Mouse (Mus musculus): ENCODE measurements around the gene Sap30.
"Not testable (repeated sequence)": the region's sequence is repeated elsewhere in the genome, so short reads cannot be mapped to it uniquely, and the experiment has no call there.

The Sap30 gene

GRCm38 (mm10) chr8:57487441-57488155, at the start of gene Sap30:
Gene Sap30 (minus strand): TSS chr8:57487860.
- peak; percentile 100 for DNase-seq

DNA sequence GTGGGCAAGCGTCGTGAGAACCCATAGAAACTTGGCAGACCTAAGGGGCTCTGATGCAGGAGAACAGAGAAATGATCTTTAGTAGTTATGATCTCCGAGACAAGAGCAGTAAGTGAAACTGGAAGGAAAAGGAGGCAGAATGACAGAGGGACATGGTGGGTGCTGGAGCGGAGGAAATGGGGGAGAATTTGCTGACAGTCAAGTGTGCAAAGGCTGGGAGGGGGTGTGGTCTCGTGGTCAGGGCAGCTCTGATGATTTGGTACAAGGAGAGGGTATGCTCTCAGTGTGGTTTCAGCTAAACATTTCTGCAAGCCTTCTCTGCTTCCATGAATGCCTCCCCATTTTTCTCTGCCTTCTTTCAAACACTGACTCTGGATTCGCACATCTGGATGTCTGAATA, 48.5 kb upstream of the Sap30 start:
- DNase-seq: no peak

DNA sequence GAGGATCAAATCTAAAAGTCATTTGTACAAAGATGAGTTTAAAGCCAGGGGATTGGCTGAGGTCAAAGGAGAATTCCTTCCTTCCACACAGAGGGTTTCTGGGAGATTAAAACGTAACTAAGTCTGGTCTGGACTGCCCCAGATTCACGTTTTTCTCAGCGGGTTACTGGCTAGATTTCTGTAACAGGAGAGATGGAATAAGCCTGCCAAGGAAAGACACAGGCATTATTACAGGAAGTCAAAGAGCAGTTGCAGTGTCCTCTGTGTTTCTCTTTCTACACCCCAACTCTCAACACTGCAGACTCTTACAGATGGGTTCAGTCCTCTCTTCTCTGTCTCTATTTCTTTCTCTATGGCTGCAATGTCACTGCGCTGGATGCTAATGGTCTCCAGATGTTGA, 46.8 kb upstream of the Sap30 start:
- DNase-seq: peak; percentile 72

GRCm38 (mm10) chr8:57533106-57533505, 45.4 kb upstream of the Sap30 start:
- DNase-seq: peak; percentile 80

DNA sequence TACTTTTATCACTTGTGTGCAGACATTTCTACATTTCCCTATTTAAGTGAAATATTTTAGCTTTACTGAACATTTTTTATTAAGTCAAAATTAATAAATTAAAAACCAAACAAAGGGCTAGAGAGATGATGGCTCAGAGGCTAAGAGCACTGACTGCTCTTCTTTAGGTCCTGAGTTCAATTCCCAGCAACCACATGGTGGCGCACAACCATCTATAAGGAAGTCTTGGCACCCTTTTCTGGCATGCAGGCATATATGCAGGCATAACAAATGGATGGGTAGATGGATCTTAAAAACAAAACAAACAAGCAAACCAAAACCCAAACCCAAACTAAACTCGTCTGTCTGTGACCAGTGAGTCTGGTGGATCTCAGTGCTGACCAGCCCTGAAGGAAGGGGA, 44.6 kb upstream of the Sap30 start:
- DNase-seq: no peak

DNA sequence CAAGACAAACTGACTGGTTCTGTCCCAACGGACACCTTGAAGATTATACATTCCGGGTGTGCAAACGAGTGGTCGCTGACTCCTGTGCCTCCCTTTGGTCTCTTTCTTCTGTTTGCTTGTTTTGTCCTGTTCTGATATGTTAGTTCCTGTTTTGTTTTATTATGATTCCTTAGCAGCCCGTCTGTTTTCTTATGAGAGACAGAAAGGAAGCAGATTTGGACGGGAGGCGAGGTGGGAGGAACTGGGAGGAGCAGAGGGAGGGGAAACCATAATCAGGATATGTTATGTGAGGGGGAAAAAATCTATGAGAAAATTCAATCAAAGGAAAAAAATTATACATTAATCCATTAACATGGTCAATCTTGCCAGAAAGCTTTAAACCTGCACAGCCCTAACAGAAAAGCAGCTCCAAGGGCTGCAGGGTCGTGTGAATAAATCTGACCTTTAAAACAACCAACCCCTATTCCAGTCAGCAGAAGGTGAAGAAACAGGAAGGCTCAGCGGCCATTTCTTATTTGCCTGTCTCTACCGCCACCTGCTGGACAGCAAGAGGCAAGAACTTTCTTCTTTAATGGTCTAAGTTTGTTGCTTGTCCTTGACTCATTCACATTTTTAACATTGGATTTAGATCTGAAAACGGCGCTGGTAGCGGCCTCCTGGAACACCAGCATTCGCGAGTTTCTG, 43.1 kb upstream of the Sap30 start:
- peak; percentile 96 for DNase-seq

GRCm38 (mm10) chr8:57530238-57530637, 42.6 kb upstream of the Sap30 start:
- no peak for DNase-seq

- DNase-seq: peak; percentile 83
Measured at GRCm38 (mm10) chr8:57528036-57528435, 40.4 kb upstream of the Sap30 start.

- no peak for DNase-seq
Measured at GRCm38 (mm10) chr8:57520186-57520786, 32.6 kb upstream of the Sap30 start.

GRCm38 (mm10) chr8:57517723-57518122, 30.1 kb upstream of the Sap30 start:
- DNase-seq: peak; percentile 2

DNA sequence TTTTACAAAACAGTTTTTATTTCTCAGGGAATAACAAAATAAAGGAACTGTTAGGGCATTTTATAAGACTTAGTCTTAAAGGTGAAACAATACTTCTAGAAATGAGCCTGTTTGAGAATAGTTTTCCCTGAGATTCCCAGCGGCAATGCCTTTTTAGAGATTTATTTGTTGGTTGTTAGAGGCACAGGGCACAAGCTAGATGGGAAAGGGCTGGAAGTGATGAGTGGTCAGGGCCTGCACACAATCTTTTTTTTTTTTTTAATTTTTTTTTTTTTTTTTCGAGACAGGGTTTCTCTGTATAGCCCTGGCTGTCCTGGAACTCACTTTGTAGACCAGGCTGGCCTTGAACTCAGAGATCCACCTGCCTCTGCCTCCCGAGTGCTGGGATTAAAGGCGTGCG, 29.0 kb upstream of the Sap30 start:
- not testable (repeated sequence) for DNase-seq

- DNase-seq: not testable (repeated sequence)
Measured at GRCm38 (mm10) chr8:57513178-57513661, 25.6 kb upstream of the Sap30 start.

DNA sequence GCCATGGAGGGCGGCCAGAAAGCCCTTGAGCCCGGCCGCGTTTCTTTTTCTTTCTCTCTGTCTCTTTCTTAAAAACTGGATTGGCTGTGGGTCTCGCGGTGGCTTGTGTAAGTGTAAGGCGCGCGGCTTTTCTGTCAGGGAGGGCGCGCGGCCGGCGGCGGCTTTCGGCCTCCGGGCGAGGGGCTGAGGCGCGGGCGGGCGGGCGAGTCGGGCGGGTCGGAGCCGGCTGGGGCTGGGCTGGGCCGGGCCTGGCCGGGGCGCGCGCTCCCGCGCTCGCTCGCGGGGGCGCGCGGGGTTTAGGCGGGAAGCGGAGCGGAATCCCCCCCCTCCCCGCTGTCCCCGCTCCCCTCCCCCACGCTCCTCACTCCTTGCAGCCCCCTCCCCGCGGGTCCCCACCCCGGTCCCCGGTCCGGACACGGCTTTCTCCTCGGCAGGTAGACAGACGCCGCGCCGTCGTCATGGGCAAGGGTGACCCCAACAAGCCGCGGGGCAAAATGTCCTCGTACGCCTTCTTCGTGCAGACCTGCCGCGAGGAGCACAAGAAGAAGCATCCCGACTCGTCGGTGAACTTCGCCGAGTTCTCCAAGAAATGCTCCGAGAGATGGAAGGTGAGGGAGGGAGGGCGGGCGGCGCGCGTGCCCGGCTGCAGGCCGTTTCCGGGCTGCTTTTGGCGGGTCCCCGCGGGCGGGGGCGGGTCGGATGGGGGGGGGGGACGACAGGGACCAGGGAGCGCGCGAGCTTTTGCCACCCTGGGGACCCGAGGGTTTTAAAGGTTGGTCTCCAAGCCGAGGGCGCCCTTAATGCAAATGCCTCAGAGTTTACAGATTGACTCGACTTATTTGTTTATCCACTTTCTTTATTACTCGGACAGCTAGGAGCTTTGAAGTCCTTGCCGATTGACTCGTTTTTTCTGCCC, 24.7 kb upstream of the Sap30 start:
- peak; percentile 95 for DNase-seq

GRCm38 (mm10) chr8:57511316-57512118, 23.9 kb upstream of the Sap30 start, which contains the start of gene Hmgb2:
Gene Hmgb2 (plus strand): TSS chr8:57511907.
- DNase-seq: peak; percentile 100

GRCm38 (mm10) chr8:57510791-57511315, 23.2 kb upstream of the Sap30 start:
- DNase-seq: no peak

- DNase-seq: no peak
Measured at GRCm38 (mm10) chr8:57508657-57509056, 21.0 kb upstream of the Sap30 start.

DNA sequence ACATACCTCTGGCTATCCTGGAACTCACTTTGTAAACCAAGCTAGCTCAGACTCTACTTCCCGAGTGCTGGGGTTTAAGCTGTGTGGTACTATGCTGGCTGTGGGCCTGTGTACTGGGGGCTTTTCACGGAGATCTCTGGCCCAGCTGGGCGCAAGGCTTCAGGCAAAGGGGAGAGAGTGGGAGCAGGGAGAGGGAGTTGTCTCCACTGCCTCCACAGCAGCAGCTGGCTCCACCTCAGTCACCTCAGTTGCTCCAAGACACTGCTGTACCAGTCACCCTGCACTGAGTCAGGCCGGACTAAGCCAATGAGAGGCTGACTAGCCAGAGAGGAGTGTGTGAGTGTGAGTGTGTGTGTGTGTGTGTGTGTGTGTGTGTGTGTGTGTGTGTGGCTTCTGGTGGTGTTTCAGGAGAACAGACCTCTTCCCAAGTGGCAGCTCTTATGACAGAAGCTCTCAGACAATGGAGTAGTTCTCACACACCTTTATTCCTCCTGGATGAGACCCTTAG, 19.9 kb upstream of the Sap30 start:
- peak; percentile 78 for DNase-seq

DNA sequence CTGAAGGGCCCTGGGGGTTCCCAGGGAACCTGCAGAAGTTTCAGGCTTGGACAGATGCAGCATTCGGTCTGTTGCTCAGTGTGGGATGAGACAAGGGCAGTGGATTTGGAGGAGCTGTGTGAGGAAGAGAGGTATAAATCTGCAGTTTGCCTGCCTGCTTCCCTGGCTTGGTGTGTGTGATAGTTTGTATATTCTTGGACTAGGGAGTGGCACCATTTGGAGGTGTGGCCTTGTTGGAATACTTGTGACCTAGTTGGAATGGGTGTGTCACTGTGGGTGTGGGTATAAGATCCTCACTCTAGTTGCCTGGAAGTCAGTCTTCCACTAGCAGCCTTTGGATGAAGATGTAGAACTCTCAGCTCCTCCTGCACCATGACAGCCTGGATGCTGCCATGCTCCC, 17.8 kb upstream of the Sap30 start:
- peak; percentile 84 for DNase-seq

GRCm38 (mm10) chr8:57503641-57504040, 16.0 kb upstream of the Sap30 start:
- no peak for DNase-seq

DNA sequence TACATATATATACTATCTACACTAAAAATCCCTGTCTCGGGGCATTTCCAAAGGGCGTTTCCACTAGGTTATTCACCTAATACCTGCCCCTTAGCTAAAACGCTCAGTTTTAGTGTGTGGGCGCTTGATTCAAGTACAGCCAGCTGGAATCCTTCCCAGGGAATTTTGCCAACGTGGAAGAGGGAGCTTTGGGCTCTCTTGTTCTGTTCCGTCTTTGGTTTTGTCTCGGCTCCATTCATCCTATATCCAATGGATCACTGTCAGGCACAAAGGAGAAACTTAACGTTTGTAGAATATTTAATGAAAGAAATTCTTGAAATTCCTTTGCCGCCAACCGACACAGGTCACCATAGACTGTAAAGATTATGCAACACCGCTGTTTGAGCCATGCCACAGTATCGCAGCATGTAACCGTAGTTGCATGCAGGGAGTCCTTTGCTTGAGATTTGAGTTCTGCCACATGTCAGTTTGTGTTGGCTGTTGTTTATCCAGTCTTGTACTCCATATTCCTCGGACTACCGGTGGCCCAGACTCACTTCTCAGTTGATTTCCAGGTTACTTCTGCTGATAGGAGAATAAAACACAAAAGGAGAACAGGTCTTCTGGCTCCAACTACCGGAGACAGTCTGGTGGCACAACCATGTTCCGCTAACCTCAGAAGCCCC, 11.3 kb upstream of the Sap30 start:
- DNase-seq: peak; percentile 92

DNA sequence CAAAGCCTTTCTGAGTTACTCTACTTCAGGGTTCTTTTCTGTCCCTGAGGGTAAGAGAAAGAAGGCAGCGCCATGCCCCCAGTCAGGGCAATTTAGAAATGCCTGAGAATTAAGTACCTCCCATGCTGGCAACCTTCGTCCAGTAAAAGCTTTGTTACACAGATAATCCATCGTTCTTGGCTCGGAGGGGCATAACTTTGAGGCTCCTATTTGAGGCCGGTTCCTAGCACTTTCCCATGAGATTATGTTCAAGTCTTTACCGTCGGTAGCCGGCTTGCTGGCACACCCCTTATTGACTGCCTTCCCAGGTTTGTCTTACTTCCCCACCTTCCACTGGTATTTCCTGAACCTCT, 10.8 kb upstream of the Sap30 start:
- DNase-seq: no peak
